11 mouse cellular contexts compared by ENCODE assay signal in genomic region chr10:14193702-14194101, GRCm38 (mm10).
"Had no signal": no experiment of that assay in that cellular context is flagged by ENCODE, and none has a peak within 500 bp of the region (broad histone marks: within the 10 kb centered on the region; RNA-seq: fewer than 3 reads in every experiment).

No protein-coding gene starts in this region.

- DNase-seq: kidney, adult 2 months; kidney, postnatal 14 days; lung, adult 18-20 months; right cerebral cortex, postnatal 25 days; thymus, postnatal 4 days had no signal

- H3K4me3 ChIP-seq: kidney, embryonic 15.5 days; limb, embryonic 13.5 days; midbrain, embryonic 12.5 days; neural tube, embryonic 13.5 days had no signal

- H3K9me3 ChIP-seq: kidney, embryonic 15.5 days; limb, embryonic 13.5 days; midbrain, embryonic 12.5 days; neural tube, embryonic 13.5 days had no signal

- ATAC-seq: midbrain, embryonic 16.5 days had no signal

- H3K4me1 ChIP-seq: limb, embryonic 13.5 days had no signal

- H3K9ac ChIP-seq: kidney, embryonic 15.5 days; limb, embryonic 13.5 days; liver, embryonic 14.5 days; midbrain, embryonic 12.5 days; neural tube, embryonic 13.5 days had no signal

- H3K27me3 ChIP-seq: kidney, embryonic 15.5 days; midbrain, embryonic 12.5 days; neural tube, embryonic 13.5 days had no signal

- H3K27ac ChIP-seq: kidney, embryonic 15.5 days; limb, embryonic 13.5 days; liver, embryonic 14.5 days; midbrain, embryonic 12.5 days; neural tube, embryonic 13.5 days had no signal

- H3K36me3 ChIP-seq: kidney, embryonic 15.5 days; limb, embryonic 13.5 days; midbrain, embryonic 12.5 days; neural tube, embryonic 13.5 days had no signal

- H3K4me2 ChIP-seq: kidney, embryonic 15.5 days; limb, embryonic 13.5 days; midbrain, embryonic 12.5 days; neural tube, embryonic 13.5 days had no signal
